Mouse (Mus musculus): ENCODE data around the gene Setd1b. TPM values are rescaled to one million over a fixed set of nuclear protein-coding genes. Genes with fewer than 3 reads are reported as not detected.

Setd1b gene
- polyA plus RNA-seq, 1 experiment: 5.3 TPM

- 72% methylated on average over 18 of the region's 18 CpGs for WGBS
- no peak for DNase-seq (ENCODE audit: low read depth, low spot score)
Observed at GRCm38 (mm10) chr5:123125638-123126406, 16.2 kb upstream of the Setd1b start.

- WGBS: 90% methylated on average over 6 of the region's 6 CpGs
Observed at GRCm38 (mm10) chr5:123127031-123127430, 15.0 kb upstream of the Setd1b start.

GRCm38 (mm10) chr5:123128426-123129169 is 13.4 kb upstream of the Setd1b start:
- no peak for DNase-seq (ENCODE audit: low read depth, low spot score)
- WGBS: 78% methylated on average over 10 of the region's 10 CpGs

More at GRCm38 (mm10) chr5:123127031-123127430, 15.0 kb upstream of the Setd1b start:
- no peak for DNase-seq (ENCODE audit: low read depth, low spot score)

- 85% methylated on average over 10 of the region's 10 CpGs for WGBS
- no peak for DNase-seq (ENCODE audit: low read depth, low spot score)
Observed at GRCm38 (mm10) chr5:123129170-123129757, 12.7 kb upstream of the Setd1b start.

GRCm38 (mm10) chr5:123130030-123130813 is 11.8 kb upstream of the Setd1b start:
- no peak for DNase-seq (ENCODE audit: low read depth, low spot score)
- 76% methylated on average over 9 of the region's 9 CpGs for WGBS

- WGBS: 35% methylated on average over 5 of the region's 5 CpGs
- no peak for DNase-seq (ENCODE audit: low read depth, low spot score)
Observed at GRCm38 (mm10) chr5:123130814-123131148, 11.2 kb upstream of the Setd1b start.

GRCm38 (mm10) chr5:123132308-123133071 is 9.5 kb upstream of the Setd1b start, which contains the start of gene Rhof:
Gene Rhof, minus strand, starts transcription at chr5:123132692.
- 6% methylated on average over 44 of the region's 44 CpGs for WGBS
- no peak for DNase-seq (ENCODE audit: low read depth, low spot score)

GRCm38 (mm10) chr5:123133083-123133783 is 8.8 kb upstream of the Setd1b start:
- no peak for DNase-seq (ENCODE audit: low read depth, low spot score)
- 22% methylated on average over 18 of the region's 18 CpGs for whole genome bisulfite sequencing

- no peak for DNase-seq (ENCODE audit: low read depth, low spot score)
- 32% methylated on average over 7 of the region's 7 CpGs for WGBS
Observed at GRCm38 (mm10) chr5:123133784-123134143, 8.2 kb upstream of the Setd1b start.

- 14% methylated on average over 13 of the region's 13 CpGs for WGBS
- DNase-seq (ENCODE audit: low read depth, low spot score): no peak
Observed at GRCm38 (mm10) chr5:123134186-123134874, 7.7 kb upstream of the Setd1b start.

GRCm38 (mm10) chr5:123134875-123135382 is 7.1 kb upstream of the Setd1b start:
- no peak for DNase-seq (ENCODE audit: low read depth, low spot score)
- 20% methylated on average over 8 of the region's 8 CpGs for WGBS

- peak; percentile 81 for DNase-seq (ENCODE audit: low read depth, low spot score)
- 3% methylated on average over 30 of the region's 30 CpGs for WGBS
Observed at GRCm38 (mm10) chr5:123135471-123136360, 6.3 kb upstream of the Setd1b start.

GRCm38 (mm10) chr5:123136361-123137043 is 5.5 kb upstream of the Setd1b start:
- under 1% methylated on average over 13 of the region's 13 CpGs for WGBS
- no peak for DNase-seq (ENCODE audit: low read depth, low spot score)

GRCm38 (mm10) chr5:123137044-123137909 is 4.7 kb upstream of the Setd1b start:
- DNase-seq (ENCODE audit: low read depth, low spot score): peak; percentile 88
- 1% methylated on average over 20 of the region's 20 CpGs for WGBS

- no peak for DNase-seq (ENCODE audit: low read depth, low spot score)
- 2% methylated on average over 6 of the region's 6 CpGs for WGBS
Observed at GRCm38 (mm10) chr5:123137910-123138229, 4.1 kb upstream of the Setd1b start.

Data from large intestine, adult 2 months (tissue).